Mouse (Mus musculus) mature B cell (primary cell): ENCODE measurements around the gene Stox2.

Source experiments
- in situ Hi-C: fragments of 300-500 bp; cut with MboI; formaldehyde crosslinking; loops from 2 replicates; pipeline ENCODE4 v1.14.3; 2019

Gene Stox2

DNA sequence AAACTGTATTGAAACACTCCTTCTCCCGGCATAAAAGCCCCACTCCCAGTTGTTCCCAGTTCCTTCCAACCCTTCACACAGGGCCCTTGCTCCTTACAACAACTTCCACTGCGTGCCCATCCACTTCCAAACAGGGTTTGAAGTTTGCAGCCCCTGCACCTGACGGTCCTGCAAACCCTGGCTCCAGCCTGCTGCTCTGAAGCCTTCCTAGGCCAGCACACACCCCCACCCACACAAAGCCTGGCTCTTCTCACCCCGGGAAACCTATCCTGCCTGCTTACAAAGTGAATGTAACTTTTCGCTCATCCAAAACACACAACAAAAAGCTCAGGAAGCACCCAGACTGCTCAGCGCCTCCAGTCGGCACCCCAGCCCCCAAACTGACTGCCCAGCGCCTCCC, 37.1 kb downstream of the Stox2 start:
- in situ Hi-C loops, result no loop called here

DNA sequence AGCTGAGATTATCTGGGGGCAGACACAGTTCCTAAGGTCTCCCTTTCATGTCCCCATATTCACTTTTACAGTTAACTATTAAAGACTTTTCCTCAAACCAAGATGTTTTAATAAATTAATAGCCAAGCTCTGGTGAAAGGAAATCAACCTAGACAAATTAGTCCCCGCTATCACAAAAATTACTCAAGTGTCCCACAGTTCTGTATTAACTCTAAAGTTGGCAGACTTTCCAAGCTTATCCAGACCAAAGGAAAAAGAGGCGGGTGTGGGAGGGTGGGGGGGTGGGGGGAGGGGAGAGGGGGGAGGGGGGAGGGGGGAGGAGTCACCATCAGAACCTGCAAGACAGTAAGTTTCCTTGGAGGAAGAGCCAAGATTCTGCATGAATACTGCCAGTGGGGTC, 41.3 kb downstream of the Stox2 start:
- in situ Hi-C loops, result no loop called here

DNA sequence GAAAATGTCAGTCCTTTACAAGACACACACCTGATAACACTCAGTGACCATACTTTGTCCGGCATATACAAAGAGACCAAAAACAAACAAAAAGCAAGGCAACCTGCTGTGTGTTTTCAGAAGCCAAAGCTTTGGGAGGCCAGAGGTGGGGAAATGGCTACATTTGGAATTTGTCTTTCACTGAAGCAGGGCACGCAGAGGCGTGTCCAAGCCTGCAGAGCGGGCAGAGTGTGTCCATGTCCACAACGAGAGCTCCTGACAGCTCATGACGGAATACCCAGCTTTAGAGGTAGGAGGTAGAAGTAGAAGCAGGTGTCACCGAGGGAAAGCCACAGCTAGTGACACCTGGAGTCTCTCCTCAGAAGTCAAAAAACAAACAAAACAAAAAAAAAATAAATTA, 53.2 kb downstream of the Stox2 start:
- in situ Hi-C loops, result no loop called here

DNA sequence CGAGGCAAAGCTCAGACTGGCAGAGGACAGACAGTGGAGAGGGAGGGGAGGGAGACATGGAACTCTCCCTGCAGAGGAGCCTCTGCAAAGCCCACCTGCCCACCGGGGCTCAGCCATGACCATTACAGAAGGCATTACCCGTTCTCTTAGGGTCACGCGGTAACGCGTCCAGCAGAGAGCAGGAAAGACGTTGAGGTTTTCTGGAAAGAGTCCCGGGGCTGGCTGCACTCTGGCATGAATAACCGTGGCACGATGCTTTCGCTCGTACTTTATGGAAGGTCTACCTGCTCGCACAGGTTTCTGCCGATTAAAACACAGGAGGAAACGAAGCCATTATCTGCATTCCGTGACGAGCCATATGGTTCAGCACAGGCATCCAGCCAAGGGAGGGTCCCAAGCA, 53.9 kb downstream of the Stox2 start:
- in situ Hi-C loops, result no loop called here

DNA sequence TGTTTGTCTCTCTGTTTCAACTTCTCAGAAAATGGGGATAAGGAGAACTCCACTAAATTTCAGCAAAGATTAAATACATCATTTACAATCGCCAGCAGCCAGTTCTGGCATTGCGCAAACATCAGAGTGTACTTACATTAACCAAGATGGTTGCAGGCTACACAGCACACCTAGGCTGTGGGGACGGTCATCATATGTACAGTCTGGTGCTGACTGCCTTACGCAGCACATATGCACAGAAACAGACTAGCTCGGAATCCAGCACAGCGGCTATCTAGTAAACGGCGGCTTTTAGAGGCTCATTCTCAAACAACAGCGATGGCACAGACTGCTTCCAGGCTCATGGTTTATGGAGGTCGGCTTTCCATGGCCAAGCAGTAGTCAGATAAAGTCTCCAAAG, 54.3 kb downstream of the Stox2 start:
- in situ Hi-C loops, result no loop called here

DNA sequence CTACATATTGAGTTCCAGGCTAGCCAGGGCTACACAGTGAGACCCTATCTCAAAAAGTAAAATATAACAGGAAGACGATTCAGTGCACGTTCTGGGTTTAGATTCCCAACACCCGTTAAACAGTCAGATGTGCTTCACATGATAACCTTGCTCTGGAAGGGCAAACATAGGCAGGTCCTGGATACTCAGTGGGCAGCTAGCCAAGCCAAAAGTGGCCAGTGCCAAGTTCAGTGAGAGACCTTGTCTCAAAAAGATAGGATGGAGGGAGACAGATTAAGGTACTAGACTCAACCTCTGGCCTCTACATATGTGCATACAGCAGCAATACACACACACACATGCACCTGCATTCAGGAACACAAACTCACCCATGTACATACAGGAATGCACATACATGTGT, 56.7 kb downstream of the Stox2 start:
- in situ Hi-C loops, result no loop called here

DNA sequence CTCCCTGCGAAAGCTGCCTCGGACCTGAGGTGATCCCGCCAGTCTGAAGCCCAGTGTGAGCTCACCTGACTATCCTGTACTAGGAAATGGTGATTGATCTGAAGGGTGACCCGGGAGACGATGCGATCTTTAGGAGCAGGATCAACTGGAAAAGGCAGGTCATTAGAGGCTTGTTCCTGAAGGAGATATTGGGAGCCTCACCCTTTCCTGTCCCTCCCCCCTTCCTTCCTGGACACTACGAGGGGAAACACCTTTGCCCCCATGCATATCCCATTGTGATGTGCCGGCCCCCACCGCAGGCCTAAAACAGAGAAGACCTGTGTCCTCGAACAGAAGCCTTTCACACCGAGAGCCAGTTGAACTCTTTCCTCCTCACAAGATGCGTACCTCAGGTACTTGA, 58.0 kb downstream of the Stox2 start:
- in situ Hi-C loops, result no loop called here

DNA sequence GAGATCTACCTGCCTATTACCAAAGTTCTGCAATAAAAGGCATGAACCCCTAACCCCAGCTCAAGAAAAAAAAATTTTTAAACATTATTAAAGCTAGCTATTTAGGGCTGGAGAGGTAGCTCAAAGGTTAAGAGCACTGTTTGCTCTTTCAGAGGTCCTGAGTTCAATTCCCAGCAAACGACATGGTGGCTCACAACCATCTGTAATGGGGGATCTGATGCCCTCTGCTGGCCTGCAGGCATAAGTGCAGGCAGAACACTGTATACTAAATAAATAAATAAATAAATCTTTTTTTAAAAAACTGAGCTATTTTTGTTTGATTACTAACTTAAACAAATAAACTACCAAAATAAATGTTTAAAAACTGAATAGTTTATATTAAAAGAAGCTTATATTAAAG, 60.4 kb downstream of the Stox2 start:
- in situ Hi-C loops, result no loop called here

DNA sequence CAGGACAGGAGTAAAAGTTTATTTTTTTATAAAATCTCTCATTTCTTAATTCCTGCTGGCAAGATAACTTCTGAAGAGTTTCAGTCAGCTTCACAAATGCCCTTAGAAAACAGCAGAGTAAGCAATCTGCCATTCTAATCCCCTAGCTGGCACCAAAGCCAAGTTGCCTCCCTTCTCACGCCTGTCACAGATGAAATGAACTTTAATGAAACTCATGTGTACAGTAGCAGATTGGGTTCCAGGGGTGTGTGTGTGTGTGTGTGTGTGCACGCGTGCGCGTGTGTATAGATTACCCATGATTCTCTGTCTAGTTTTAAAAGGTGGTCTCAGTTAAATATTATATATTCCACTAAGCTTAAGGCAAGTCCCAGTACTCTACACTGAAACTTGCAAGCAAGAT, 62.0 kb downstream of the Stox2 start:
- in situ Hi-C loops, result no loop called here

DNA sequence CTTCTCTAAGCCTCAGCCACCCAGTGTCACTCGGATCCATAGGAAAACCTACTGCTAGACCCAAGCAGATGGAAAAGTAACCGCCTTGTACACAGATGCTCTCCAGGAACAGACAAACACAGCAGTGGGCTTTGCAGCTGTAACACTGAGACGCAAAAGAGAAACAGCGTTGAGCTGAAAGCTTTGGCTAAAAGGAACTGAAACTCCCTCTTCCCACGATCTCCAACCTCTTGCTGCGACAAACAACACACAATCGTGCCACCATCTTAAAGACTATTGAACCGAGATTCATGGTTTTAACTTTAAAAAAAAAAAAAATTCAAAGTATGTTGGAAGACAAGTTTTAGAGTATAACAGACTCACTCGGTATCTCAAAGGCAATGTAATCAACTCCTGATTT, 62.5 kb downstream of the Stox2 start:
- in situ Hi-C loops, result no loop called here

DNA sequence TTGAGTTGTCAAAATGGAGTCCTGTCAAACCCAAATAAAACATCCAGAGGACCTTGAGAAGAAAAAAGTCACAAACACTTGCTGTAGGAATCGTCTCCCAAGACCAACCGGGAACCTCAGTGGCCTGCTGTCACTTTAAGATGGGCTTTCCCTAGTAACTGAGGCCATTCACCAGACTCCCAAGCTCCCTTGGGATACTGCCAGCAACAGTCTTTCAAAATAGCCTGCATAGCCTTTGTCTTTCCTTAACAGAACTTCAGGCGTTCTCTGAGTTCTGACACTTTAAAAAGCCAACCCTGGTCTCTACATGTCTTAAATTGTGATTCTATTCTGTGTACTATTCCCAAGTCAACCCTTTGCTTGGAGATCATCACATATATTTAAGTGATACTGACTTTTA, 64.9 kb downstream of the Stox2 start:
- in situ Hi-C loops, result no loop called here

DNA sequence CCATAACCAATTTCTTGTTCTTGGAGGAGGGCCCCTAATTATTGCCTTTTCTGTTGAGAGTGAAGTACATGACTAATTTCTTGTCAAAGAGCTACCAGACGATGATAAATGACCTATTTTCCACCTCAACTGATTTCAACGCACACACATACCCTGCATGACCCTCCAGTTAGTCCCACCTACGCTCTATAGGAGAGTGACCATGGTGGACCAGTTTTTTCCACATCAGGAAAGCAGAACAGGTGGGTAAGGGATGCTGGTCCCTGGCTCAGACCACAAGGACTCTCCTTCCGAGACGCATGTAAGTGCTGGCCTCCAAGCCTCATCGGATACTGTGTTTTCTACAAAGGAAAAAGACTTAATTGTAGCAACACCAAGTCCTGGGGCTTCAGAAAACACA, 65.4 kb downstream of the Stox2 start:
- in situ Hi-C loops, result no loop called here

DNA sequence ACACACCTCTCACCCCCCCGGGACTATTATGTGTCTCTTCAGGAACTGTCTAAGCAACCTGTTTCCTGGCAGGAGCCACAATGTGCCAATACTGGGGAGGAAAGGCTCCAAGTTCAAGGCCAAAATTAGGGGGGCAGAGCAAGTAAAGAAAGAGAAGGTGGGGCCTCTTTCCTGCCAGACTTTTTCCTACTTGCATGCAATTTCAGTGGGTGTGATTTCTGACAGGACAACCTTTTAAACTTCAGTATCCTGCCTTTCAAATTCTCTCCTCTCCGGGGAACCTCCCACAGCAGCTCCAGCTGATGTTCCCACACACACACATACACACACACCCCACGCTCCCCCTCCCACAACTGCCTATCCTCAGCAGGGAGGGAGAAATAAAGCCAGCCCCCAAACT, 66.1 kb downstream of the Stox2 start:
- in situ Hi-C loops, result no loop called here

DNA sequence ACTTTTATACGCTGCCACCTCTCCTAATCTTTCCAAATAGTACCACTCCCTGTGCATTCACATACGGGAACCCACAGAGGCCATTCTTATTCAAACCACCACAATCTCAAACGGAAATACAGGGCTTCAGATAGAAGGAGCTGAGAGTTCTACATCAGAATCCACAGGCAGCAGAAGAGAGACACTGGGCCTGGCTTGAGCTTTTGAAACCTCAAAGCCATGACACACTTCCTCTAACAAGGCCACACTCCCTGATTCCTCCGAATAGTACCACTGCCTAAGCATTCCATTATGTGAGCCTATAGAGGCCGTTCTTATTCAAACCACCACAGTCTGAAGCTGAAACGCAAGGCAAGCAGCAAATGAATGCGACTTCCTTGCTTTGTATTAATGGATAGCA, 69.5 kb downstream of the Stox2 start:
- in situ Hi-C loops, result loop anchor here (10.0 kb wide), 2 partner anchors 362 to 702 kb away; no protein-coding TSS in a partner anchor

DNA sequence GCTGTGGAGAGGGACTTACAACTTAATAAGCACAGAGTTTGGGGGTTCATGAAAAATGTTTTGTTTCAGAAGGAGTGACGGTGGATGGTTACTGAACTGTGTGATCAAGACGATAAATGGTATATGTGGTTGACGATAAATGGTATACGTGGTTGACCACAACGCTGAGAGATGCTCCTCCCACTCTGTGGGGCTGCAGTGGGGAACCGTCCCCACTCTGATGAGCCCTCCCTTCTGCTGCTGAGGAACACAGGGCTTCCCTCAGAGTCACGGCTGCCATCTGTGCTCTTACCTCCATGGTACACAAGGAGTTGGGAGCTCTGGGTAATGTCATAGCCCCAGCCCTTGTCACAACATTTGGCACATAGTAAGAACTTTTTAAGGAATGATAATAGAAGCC, 72.4 kb downstream of the Stox2 start:
- in situ Hi-C loops, result loop anchor here (10.0 to 25.0 kb wide), 3 partner anchors 359 to 811 kb away; partner anchors contain the start of gene Cenpu

DNA sequence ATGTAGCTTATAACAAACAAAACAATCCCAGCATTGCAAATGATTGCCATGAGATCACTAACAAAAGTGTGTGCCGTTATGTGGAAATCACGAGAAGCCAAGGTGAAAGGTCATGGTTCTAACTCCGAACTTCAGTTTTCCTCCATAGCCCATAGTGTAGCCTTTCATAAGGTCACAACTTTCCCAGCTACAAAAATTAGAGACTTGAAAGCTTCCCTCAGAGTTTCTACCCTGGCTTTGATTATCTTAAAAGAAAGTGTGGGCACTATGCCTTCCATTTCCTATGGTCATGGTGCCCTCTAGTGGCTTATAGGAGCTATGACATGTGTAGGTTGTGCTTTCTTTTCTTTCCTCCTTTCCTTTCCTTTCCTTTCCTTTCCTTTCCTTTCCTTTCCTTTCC, 74.6 kb downstream of the Stox2 start:
- in situ Hi-C loops, result loop anchor here (10.0 to 25.0 kb wide), 3 partner anchors 357 to 809 kb away; partner anchors contain the start of gene Cenpu

DNA sequence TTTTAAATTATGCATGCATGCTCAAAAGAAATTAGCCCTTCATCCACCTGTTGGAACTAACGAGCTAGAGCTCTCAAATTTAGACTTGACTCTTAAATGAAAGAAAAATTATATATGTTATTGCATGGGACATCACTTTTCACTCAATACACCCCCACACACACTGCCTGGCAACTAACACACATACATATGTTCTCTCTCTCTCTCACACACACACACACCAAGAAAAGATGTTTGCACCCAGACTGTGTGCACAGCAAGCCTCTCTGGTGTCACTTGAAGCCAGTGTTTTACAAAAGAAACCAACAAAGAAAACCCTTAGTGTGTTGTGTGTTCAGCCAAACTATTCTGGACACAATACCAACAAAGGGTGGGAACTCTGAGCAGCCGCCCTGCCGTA, 75.1 kb downstream of the Stox2 start:
- in situ Hi-C loops, result loop anchor here (10.0 to 25.0 kb wide), 3 partner anchors 356 to 809 kb away; partner anchors contain the start of gene Cenpu

DNA sequence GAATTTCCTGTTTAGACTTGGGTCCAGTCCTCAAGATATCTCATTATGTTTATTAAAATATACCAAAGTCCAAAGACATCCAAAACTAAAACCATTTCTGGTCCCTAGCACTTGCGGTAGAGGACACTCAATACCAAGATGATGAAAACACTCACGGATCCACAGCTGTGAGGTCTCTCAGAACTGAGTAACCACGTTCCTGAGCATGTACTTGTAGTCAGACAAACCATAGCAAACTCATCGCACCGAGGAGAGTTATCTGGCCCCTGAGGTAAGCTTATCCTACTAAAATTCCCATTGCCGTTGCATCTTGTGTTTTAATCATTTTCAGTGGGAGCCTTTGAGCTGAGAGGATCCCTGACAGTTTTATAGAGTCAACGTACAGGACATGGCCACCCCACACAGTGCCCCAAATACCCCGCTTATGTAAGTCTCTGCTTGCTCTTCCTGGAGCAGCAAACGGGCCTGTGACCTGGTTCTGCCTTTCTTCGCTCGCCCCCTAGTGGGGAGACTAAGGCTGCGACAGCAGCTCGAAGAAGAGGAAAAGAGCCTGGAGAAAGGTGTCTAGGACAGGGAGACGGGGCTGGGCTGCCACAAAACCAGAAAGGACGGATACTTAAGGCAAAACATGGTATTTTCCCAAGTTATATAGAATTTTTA, 75.6 kb downstream of the Stox2 start:
- in situ Hi-C loops, result loop anchor here (10.0 to 25.0 kb wide), 3 partner anchors 356 to 808 kb away; partner anchors contain the start of gene Cenpu

DNA sequence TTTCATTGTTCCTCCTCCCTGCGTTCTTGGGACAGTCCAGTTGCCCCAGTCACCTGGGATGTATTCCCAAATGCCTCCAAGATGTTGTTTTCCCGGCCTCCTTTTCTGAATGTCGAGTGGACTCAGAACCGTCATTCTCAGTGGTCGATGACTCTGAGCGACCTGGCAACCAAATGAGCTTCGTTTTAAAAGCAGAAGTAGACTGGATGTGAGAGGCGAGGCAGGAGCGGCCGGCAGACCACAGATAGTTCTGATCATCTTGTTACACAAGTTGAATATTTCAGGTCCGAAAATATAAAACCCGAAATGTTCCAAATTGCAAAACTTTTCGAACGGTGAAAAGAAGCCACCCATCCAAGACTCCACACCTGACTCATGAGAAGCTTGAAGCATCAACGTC, 76.2 kb downstream of the Stox2 start:
- in situ Hi-C loops, result loop anchor here (10.0 to 25.0 kb wide), 3 partner anchors 355 to 808 kb away; partner anchors contain the start of gene Cenpu

DNA sequence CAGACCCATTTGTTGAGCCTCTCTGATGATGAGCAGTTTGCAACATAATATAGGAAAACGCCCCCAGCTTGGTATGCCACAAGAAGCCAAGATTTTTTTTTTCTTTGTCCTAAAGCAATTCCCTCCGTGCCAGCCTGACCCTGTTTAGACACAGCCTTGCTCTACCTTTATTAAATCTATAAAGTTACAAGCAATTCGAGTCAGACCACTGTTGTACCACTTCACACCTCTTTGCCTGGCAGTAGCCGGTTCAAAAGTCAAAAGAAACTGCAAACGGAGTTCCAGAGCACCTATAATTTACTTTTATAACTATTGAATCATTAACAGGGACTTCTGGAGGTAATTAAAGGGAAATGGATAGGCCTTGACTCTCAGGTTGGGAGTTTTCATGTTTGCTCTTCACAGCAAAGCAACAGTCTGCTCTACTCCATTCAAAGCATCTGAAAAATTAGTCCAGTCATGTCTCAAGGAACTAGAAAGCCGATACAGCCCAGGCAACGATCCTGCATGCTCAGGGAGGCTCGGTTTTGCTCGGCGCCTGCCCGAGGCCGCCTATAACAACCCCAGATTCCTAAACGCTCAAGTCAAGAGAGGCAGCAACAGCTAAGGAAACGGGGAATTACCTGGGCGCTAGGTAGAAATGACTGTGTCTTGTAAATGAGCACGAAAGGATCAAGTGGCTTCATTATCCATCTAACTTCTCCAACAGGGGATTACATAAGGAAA, 77.0 kb downstream of the Stox2 start:
- in situ Hi-C loops, result loop anchor here (25.0 kb wide), 1 partner anchor 807 kb away; the partner anchor contains the start of gene Cenpu

DNA sequence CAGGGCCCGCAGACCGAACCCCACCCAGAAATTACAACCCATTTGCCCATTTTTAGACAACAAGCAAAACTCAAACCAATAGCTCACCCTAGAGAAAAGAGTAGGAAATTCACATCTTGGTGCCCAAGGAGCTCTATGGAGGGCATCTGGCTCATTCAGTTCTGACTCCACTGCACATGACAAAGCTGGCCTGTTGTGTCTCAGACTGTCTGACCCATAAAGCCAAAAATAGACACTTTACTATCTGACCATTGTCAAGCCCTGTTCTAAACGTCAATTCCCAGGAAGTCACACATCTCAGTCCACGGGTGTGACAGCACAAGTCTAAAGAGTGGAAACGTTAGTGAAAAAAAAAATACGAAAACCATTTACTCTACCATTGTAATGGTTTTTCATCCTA, 79.1 kb downstream of the Stox2 start:
- in situ Hi-C loops, result loop anchor here (25.0 kb wide), 1 partner anchor 805 kb away; the partner anchor contains the start of gene Cenpu

DNA sequence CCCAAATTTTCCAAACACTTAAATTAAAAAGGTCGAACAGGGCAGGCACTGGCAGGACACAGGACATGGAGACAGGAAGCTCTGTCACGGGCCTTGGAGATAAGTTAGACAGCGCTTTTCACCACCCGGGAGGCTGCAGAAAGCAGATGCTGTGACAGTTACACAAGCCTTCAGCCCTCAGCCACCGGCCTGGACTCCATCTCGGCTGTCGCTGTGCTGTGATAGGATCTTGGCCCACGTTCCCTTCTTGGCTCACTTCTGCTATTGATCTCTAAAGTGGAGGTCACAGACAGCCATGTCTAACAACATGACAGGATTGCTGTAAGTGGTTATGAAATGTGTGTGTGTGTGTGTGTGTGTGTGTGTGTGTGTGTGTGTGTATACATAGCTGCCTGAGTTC, 82.9 kb downstream of the Stox2 start:
- in situ Hi-C loops, result loop anchor here (25.0 kb wide), 1 partner anchor 801 kb away; the partner anchor contains the start of gene Cenpu

DNA sequence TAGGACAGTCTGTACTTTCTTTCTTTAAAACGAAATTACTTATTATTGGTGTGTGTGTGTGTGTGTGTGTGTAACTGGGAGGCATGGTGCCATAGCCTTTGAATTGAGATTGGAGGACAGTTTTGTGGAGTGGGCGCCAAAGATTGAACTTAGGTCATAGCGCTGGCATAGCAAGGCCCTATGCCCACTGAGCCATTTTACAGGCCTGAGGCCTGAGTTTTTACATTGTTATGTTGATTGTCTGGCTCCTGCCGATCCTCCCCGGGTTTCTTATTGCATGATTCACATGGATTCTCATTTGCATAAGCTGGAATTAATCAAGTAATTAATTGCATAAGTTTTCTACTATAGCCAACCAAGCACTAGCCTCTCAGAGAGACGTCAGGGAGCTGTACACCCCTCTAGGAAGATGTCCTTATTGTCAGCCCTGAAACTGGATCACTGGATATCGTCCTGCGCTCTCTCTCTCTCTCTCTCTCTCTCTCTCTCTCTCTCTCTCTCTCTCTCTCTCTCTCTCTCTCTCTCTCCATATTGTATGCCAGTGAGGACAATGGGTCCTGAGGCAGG, 90.7 kb downstream of the Stox2 start:
- in situ Hi-C loops, result loop anchor here (25.0 kb wide), 1 partner anchor 793 kb away; the partner anchor contains the start of gene Cenpu
